Mouse (Mus musculus) lung, embryonic 16.5 days (tissue): ENCODE results near the gene Fam81a. TPM values are rescaled to one million over a fixed set of nuclear protein-coding genes. Genes with fewer than 3 reads are reported as not detected.

Experiments used
- ATAC-seq: fragments of 200-750 bp; cut with Nextera tagmentation; 2 replicates; pipeline ENCODE4 v1.8.0; 2017; ENCODE audit warnings: low read depth, mild to moderate bottlenecking, moderate library complexity
- H3K27ac ChIP-seq: fragments of 300-500 bp; sonication (generic); 2 replicates; pipeline ENCODE4 v1.5.1; 2014; ENCODE audit warnings: mild to moderate bottlenecking, control low read depth, low read length
- H3K27me3 ChIP-seq: fragments of 300-500 bp; sonication (generic); 2 replicates; pipeline ENCODE4 v1.6.1; 2014; ENCODE audit warnings: low read depth, low read length, mixed read lengths; ENCODE audit not compliant: control insufficient read depth, insufficient read depth
- H3K36me3 ChIP-seq: fragments of 300-500 bp; sonication (generic); 2 replicates; pipeline ENCODE4 v1.6.1; 2014; ENCODE audit warnings: low read length; ENCODE audit not compliant: control insufficient read depth, insufficient read depth
- H3K4me1 ChIP-seq: fragments of 300-500 bp; sonication (generic); replicated peaks from 2 replicates; pipeline ENCODE4 v1.6.1; 2014; ENCODE audit warnings: low read length, mixed read lengths; ENCODE audit not compliant: control insufficient read depth, insufficient read depth
- H3K4me2 ChIP-seq: fragments of 300-500 bp; sonication (generic); 2 replicates; pipeline ENCODE4 v1.6.1; 2014; ENCODE audit warnings: low read depth, low read length, control low read depth
- H3K4me3 ChIP-seq: fragments of 300-500 bp; sonication (generic); 2 replicates; pipeline ENCODE4 v1.5.1; 2014; ENCODE audit warnings: mild to moderate bottlenecking, low read length, control low read depth
- H3K9ac ChIP-seq: fragments of 300-500 bp; sonication (generic); 2 replicates; pipeline ENCODE4 v1.6.1; 2014; ENCODE audit warnings: low read length, control low read depth
- H3K9me3 ChIP-seq: fragments of 300-500 bp; sonication (generic); 2 replicates; pipeline ENCODE4 v1.6.1; 2016; ENCODE audit warnings: low read length; ENCODE audit not compliant: control insufficient read depth
- WGBS: fragments of 180-500 bp; shearing (Covaris S2); extraction: QIAGEN DNeasy Blood & Tissue Kit; methylation state at CpG from one replicate; pipeline ENCODE4 v1.1.7; 2014; 5-methylcytosine and 5-hydroxymethylcytosine counted together
- polyA plus RNA-seq: library from polyadenylated mRNA; unstranded; fragments of >200 nt; fragmentation: Nextera tagmentation; extraction: Ambion mirVana; gene quantifications from 2 replicates; pipeline ENCODE4 v1.2.1, GENCODE M21; 2015

The Fam81a gene
- polyA plus RNA-seq, 1 experiment from 2014 or later = 7.4 TPM

DNA sequence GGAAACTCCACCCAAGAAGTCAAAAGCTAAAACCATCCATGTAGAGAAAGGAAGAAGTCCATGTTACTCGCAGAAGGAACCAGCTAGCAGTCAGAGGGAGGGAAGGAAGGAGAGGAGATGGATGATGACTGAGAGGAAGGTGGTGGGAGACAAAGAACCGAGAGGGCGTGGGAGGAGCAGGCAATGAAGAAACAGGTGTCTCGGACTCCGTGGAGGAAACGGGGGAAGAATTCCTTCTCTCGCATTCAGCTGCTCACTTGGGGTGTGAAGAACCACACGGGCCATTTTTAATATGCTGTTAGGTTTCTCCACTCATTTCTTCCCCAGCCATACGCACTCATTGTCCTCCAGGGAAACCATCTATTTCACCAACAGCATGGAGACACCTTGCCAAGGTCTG lies 8.1 kb downstream of the Fam81a start:
- H3K27ac ChIP-seq = no peak overlapping the region
- H3K9me3 ChIP-seq = no peaks in the 10 kb centered on the region
- H3K9ac ChIP-seq = no peak overlapping the region
- H3K27me3 ChIP-seq = no peaks in the 10 kb centered on the region
- H3K36me3 ChIP-seq = no peaks in the 10 kb centered on the region
- no peak overlapping the region for H3K4me3 ChIP-seq
- 73% methylated on average over 9 of the region's 9 CpGs for WGBS
- no peak for ATAC-seq
- H3K4me1 ChIP-seq = peaks cover under 1% of the 10 kb centered on the region; the same call in 1 of the 2 replicates
- H3K4me2 ChIP-seq = no peak overlapping the region

DNA sequence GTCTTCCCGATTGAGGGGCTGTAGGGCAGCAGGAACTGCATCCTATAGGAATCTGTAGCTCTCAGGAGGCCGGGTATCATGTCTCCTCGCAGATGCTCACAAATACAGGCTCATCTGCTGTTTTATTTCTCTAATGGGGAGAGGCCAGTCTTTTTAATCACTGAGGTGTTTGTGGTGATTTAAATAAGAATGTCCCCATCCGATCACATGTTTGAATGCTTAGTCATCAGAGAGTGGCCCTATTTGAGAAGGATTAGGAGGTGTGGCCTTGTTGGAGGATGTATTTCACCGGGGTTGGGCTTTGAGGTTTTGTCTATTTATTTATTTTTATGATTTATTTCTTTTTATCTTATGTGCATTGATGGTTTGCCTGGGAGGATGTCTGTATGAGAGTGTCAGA lies 11.6 kb downstream of the Fam81a start:
- no peak overlapping the region for H3K4me2 ChIP-seq
- ATAC-seq = no peak
- no peak overlapping the region for H3K27ac ChIP-seq
- H3K4me1 ChIP-seq = no peaks in the 10 kb centered on the region
- no peak overlapping the region for H3K4me3 ChIP-seq
- H3K9ac ChIP-seq = no peak overlapping the region
- no peaks in the 10 kb centered on the region for H3K9me3 ChIP-seq
- WGBS = 81% methylated on average over 5 of the region's 5 CpGs
- no peaks in the 10 kb centered on the region for H3K36me3 ChIP-seq
- no peaks in the 10 kb centered on the region for H3K27me3 ChIP-seq

- H3K4me2 ChIP-seq = peak overlapping the region; percentile 57
- H3K9me3 ChIP-seq = no peaks in the 10 kb centered on the region
- H3K27ac ChIP-seq = no peak overlapping the region
- no peaks in the 10 kb centered on the region for H3K36me3 ChIP-seq
- peaks cover 5% of the 10 kb centered on the region for H3K4me1 ChIP-seq
- peak overlapping the region; percentile 45 for H3K9ac ChIP-seq
- 9% methylated on average over 10 of the region's 10 CpGs for WGBS
- H3K27me3 ChIP-seq = no peaks in the 10 kb centered on the region; the same call in 1 of the 2 replicates
- H3K4me3 ChIP-seq = peak overlapping the region; percentile 31
- peak; percentile 38; the same call in 1 of the 2 replicates for ATAC-seq
Measured at GRCm38 (mm10) chr9:70111869-70112286, 30.5 kb downstream of the Fam81a start.

DNA sequence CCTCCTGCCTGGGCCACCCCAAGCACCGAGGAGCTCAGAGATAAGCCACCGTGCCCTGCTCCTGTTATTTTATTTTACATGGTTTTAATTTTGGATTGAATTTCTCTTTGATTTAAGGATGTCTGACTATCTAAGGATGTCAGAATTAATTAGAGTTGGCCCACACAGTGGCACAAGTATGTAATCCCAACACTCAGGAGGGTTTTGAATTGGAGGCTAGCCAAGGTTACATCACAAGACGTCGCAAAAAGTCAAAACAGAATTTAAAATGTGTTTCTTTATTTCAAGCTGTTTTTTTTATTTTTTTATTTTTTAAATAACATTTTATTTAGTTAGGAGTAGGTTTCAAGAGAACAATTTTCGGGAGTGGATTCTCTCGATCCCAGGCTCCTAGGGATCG lies 31.5 kb downstream of the Fam81a start:
- H3K9ac ChIP-seq = no peak overlapping the region
- H3K27ac ChIP-seq = no peak overlapping the region
- H3K9me3 ChIP-seq = no peaks in the 10 kb centered on the region
- peaks cover 12% of the 10 kb centered on the region for H3K4me1 ChIP-seq
- no peak overlapping the region for H3K4me3 ChIP-seq
- H3K36me3 ChIP-seq = no peaks in the 10 kb centered on the region
- H3K27me3 ChIP-seq = no peaks in the 10 kb centered on the region; the same call in 1 of the 2 replicates
- ATAC-seq = no peak
- no peak overlapping the region for H3K4me2 ChIP-seq
- 58% methylated on average over 7 of the region's 7 CpGs for WGBS

DNA sequence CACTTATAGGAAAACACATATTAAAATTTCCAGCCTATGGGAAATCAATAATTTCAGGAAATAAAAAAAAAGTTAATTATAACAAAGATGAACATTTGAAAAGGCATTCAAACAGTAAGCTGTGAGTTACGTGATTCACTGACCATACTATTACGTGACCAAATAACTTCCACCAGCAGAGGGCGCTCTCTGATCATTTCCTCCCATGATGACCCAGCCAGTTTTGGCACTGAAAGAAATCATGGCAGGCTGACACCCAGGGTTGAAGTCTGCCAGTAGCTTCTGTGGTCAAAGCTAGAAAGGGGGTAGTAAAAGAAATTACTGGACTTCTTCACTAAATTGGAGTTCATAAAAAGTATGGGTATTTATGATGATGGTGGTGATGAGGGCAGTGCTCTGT lies 33.1 kb downstream of the Fam81a start:
- Histone ChIP-seq H3K36me3 (no peaks in the 10 kb centered on the region), H3K27ac (no peak overlapping the region), H3K9ac (no peak overlapping the region), H3K4me1 (peaks cover 12% of the 10 kb centered on the region), H3K4me2 (no peak overlapping the region), H3K9me3 (no peaks in the 10 kb centered on the region), H3K4me3 (no peak overlapping the region), H3K27me3 (no peaks in the 10 kb centered on the region; the same call in 1 of the 2 replicates)
- WGBS = 11% methylated on average over 3 of the region's 3 CpGs
- 0 out of 2 replicates have a peak, but pooled peaks have one; percentile 44 for ATAC-seq

DNA sequence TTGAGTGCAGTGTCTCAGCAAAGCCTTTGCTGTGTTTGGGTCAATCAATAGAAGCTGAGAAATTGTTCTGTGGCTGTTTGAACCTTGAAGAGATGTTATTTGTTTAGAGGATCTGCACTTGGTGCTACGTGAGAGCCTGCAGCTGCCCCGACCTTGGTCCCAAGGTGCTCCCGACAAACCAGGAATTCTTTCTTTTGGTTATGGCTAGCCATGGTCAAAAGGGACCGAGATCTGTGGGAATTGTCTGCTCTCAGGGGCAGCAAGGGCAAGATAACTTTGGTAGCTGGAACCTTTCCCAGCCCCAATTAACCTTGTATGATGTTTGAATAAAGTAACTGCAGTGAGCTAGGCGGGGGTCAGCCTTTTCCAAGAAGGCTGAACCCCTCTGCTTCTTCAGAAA lies 34.2 kb downstream of the Fam81a start:
- no peak for ATAC-seq
- Histone ChIP-seq H3K36me3 (no peaks in the 10 kb centered on the region), H3K27me3 (no peaks in the 10 kb centered on the region; the same call in 1 of the 2 replicates), H3K9ac (no peak overlapping the region), H3K4me3 (no peak overlapping the region), H3K9me3 (no peaks in the 10 kb centered on the region), H3K4me1 (peaks cover 12% of the 10 kb centered on the region), H3K27ac (no peak overlapping the region), H3K4me2 (no peak overlapping the region)
- 76% methylated on average over 5 of the region's 5 CpGs for WGBS

DNA sequence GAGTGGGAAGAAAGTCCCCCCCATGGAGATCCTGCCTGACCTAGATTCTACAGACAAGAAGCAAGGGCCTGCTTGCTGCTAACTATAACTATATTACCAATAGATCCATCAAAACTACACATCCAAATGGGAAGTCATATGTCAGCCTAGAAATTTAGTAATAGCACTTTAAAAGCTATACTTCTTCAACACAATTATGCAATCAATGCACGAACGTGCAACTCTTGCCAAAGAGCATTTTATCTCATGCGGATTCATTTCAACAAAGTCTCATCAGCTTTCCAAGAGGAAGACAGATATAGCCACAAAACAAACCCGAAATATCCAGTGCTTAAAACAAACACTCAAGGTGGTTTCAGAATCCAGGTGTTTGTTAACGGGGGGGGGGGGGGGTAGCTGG lies 36.8 kb downstream of the Fam81a start:
- H3K27ac ChIP-seq = no peak overlapping the region
- ATAC-seq = no peak
- H3K9ac ChIP-seq = no peak overlapping the region
- H3K9me3 ChIP-seq = no peaks in the 10 kb centered on the region
- no peaks in the 10 kb centered on the region for H3K36me3 ChIP-seq
- H3K4me1 ChIP-seq = peaks cover 9% of the 10 kb centered on the region
- no peak overlapping the region for H3K4me3 ChIP-seq
- 33% methylated on average over 5 of the region's 5 CpGs for WGBS
- no peak overlapping the region for H3K4me2 ChIP-seq
- H3K27me3 ChIP-seq = no peaks in the 10 kb centered on the region; the same call in 1 of the 2 replicates

GRCm38 (mm10) chr9:70103106-70103505 lies 39.3 kb downstream of the Fam81a start:
- ATAC-seq = no peak
- no peak overlapping the region for H3K9ac ChIP-seq
- H3K4me2 ChIP-seq = no peak overlapping the region
- no peaks in the 10 kb centered on the region for H3K9me3 ChIP-seq
- H3K27me3 ChIP-seq = no peaks in the 10 kb centered on the region
- no peak overlapping the region for H3K4me3 ChIP-seq
- peaks cover 9% of the 10 kb centered on the region for H3K4me1 ChIP-seq
- H3K36me3 ChIP-seq = no peaks in the 10 kb centered on the region
- no peak overlapping the region for H3K27ac ChIP-seq
- WGBS = 51% methylated on average over 8 of the region's 8 CpGs

GRCm38 (mm10) chr9:70097542-70097941 lies 44.8 kb downstream of the Fam81a start:
- Histone ChIP-seq H3K9me3 (no peaks in the 10 kb centered on the region), H3K27ac (no peak overlapping the region), H3K4me2 (no peak overlapping the region), H3K9ac (no peak overlapping the region), H3K36me3 (no peaks in the 10 kb centered on the region), H3K27me3 (no peaks in the 10 kb centered on the region), H3K4me3 (no peak overlapping the region), H3K4me1 (no peaks in the 10 kb centered on the region)
- WGBS = 88% methylated on average over 2 of the region's 2 CpGs
- no peak for ATAC-seq

GRCm38 (mm10) chr9:70095016-70095415 lies 47.3 kb downstream of the Fam81a start:
- Histone ChIP-seq H3K9me3 (no peaks in the 10 kb centered on the region), H3K9ac (no peak overlapping the region), H3K36me3 (no peaks in the 10 kb centered on the region), H3K27me3 (no peaks in the 10 kb centered on the region), H3K4me1 (no peaks in the 10 kb centered on the region), H3K4me2 (no peak overlapping the region), H3K27ac (no peak overlapping the region), H3K4me3 (no peak overlapping the region)
- ATAC-seq = no peak
- WGBS = 58% methylated on average over 6 of the region's 6 CpGs
